Mouse (Mus musculus) bone marrow, adult 2 months (tissue): ENCODE results near the gene Clip3.

Experiments used
- CTCF ChIP-seq: fragments of 200-500 bp; IDR thresholded peaks from 2 replicates; pipeline ENCODE4 v1.5.1; 2011; ENCODE audit warnings: low read length, control low read depth; ENCODE audit not compliant: control insufficient read depth, insufficient read depth
- POLR2A ChIP-seq: fragments of 200-500 bp; IDR thresholded peaks from 2 replicates; pipeline ENCODE4 v1.6.1; 2011; ENCODE audit warnings: low read depth, mild to moderate bottlenecking, control low read depth, low read length, borderline replicate concordance; ENCODE audit not compliant: control insufficient read depth

GRCm38 (mm10) chr7:30269641-30270040 lies 21.9 kb upstream of the Clip3 start:
- TF ChIP-seq CTCF = no peak
- TF ChIP-seq POLR2A = no peak
